8 mouse cellular contexts compared by ENCODE assay signal in the genomic region with DNA sequence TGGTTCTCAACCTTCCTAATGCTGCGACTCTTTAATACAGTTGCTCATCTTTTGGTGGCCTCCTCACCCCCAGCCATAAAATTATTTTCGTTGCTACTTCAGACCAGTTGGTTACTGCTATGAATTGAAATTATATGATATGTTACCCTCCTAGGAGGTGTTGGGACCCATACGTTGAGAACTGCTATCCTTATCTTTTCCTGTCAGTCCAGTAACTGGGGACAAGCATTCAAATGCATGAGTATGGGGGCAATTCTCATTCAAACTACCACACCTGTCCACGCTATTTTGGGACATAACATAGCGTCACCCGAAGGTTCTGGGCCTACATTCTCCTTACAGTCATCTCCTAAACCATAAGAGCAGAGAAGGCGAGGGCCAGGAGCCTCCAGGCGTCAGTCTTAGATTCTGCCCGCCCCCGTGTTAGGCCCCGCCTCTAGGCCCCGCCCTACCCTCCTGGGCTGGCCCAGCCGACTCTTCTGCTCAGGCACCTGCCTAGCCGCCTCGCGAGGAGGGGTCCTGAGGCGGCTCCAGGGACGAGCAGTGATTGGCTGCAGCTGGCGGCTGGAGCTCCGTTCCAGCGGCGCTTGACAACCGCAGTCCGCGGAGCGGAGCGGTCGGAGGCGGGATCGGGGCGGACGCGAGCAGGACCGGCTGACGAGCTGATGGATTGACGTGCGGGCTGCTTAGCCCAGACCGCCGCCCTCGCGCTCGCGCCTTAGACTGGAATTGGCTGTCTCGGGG. TPM values are rescaled to one million over a fixed set of nuclear protein-coding genes. Genes with fewer than 3 reads are reported as not detected.
DNase-seq lines count a peak whose midpoint lies in the region; ATAC-seq lines count a peak whose summit lies in the region.

Gene Wdr47, plus strand, starts transcription at position 494 of the 744 bp plus-strand sequence.

- peak; percentile 97 for DNase-seq in T-cell, adult 2 months (ENCODE audit: low spot score)
- peak; percentile 88 to 94 for DNase-seq in cerebellum, postnatal 36 days
- peak; percentile 96 to 97 for DNase-seq in frontal cortex, postnatal 36 days (ENCODE audit: low spot score in 2 of 2)
- peak; percentile 92 for DNase-seq in left cerebral cortex, adult 11 months (ENCODE audit: low spot score)
- peak; percentile 97 to 98 for DNase-seq in lung, postnatal 4 days
- DNase-seq in retina, postnatal 7 days (ENCODE audit: low read depth, low spot score), result peak; percentile 92
- DNase-seq in urinary bladder, adult 2 months (ENCODE audit: low spot score), result peak; percentile 87

- H3K9ac ChIP-seq in hindbrain, embryonic 15.5 days, result peak within 1 kb of the TSS; percentile 93

- H3K36me3 ChIP-seq in hindbrain, embryonic 15.5 days, result no peaks in the 10 kb centered on the region

- H3K27ac ChIP-seq in hindbrain, embryonic 15.5 days (replicated peaks), result peak within 1 kb of the TSS; percentile 94

- H3K4me3 ChIP-seq in hindbrain, embryonic 15.5 days, result peak within 1 kb of the TSS; percentile 90

- H3K4me1 ChIP-seq in hindbrain, embryonic 15.5 days (replicated peaks), result peaks cover 10% of the 10 kb centered on the region

- ATAC-seq in hindbrain, embryonic 15.5 days (ENCODE audit: low FRiP score, low read depth), result peak; percentile 98

- peak within 1 kb of the TSS; percentile 64 for H3K4me2 ChIP-seq in hindbrain, embryonic 15.5 days

- no peaks in the 10 kb centered on the region for H3K9me3 ChIP-seq in hindbrain, embryonic 15.5 days

- H3K27me3 ChIP-seq in hindbrain, embryonic 15.5 days, result no peaks in the 10 kb centered on the region

- WGBS in hindbrain, embryonic 15.5 days, result 5% methylated on average over 43 of the region's 44 CpGs

RNA-seq across cellular contexts. Expression of gene Wdr47, which starts in this region (rescaled TPM):
- polyA plus RNA-seq in hindbrain, embryonic 15.5 days (2015; fragmentation: Nextera tagmentation; extraction: Ambion mirVana), result 103 and 105 TPM in 2 replicates
- polyA plus RNA-seq in urinary bladder, adult 2 months (2012; rRNA removed), result 10.8 and 12.7 TPM in 2 replicates

Comparison
In these comparisons a context has a peak if more than half of its experiments do, and no peak if none do; other contexts are left out.
1. Peak in every context shown above with its lines: DNase-seq, ATAC-seq, H3K4me3 ChIP-seq and H3K27ac ChIP-seq.